In the genomic region with DNA sequence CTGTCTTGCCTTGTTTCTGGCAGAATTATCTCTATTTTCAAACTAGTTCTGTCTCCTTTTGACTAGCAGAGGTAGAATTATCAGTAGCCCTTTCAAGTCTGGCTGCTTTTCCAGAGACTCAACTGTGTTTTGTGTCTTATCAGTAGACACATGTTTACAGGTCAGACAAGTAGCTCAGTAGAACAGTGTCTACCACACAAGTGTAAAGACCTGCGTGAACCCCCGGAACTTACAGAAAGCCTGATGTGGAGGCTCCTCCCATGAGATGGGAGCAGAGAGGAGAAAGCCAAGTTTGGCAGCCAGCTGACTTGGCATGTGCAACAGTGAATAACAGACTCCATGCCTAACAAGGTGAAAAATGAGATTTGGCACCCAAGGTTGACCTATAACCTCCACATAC, we compare ENCODE assay signal across 16 mouse cellular contexts. TPM values are rescaled to one million over a fixed set of nuclear protein-coding genes. Genes with fewer than 3 reads are reported as not detected.
DNase-seq lines count a peak whose midpoint lies in the region; ATAC-seq and TF ChIP-seq lines count a peak whose summit lies in the region.
"Had no signal": no experiment of that assay in that cellular context is flagged by ENCODE, and none has a peak within 500 bp of the region (broad histone marks: within the 10 kb centered on the region; RNA-seq: fewer than 3 reads in every experiment).

No protein-coding gene starts in this region.

- TF ChIP-seq CTCF in thymus, adult 2 months (IDR thresholded peaks at IDR 0.05; ENCODE audit: borderline replicate concordance, control insufficient read depth, extremely low read depth, insufficient read depth, low read length, poor library complexity) = no peak

- H3K4me1 ChIP-seq in neural tube, embryonic 15.5 days = no peaks in the 10 kb centered on the region
- peaks cover 27% of the 10 kb centered on the region for H3K4me1 ChIP-seq in liver, embryonic 12.5 days
- H3K4me1 ChIP-seq in thymus, adult 2 months (replicated peaks; ENCODE audit: control insufficient read depth, insufficient read depth, low read length) = no peaks in the 10 kb centered on the region
- H3K4me1 ChIP-seq in intestine, embryonic 15.5 days (replicated peaks) = no peaks in the 10 kb centered on the region
- H3K4me1 ChIP-seq: limb, embryonic 15.5 days; neural tube, embryonic 13.5 days had no signal

- DNase-seq in heart, adult 11 months = peak; percentile 62
- no peak for DNase-seq in heart, adult 9 months (ENCODE audit: low spot score in 2 of 2)
- DNase-seq in neural tube, embryonic 10.5 days (ENCODE audit: extremely low spot score, low spot score) = peak; percentile 11
- no peak for DNase-seq in thymus, adult 2 months
- no peak for DNase-seq in left cerebral cortex, adult 8-10 months (ENCODE audit: low spot score in 2 of 2)
- DNase-seq: cerebellum, adult 11-12 months; gastrocnemius, adult 2 months; right cerebral cortex, adult 18-20 months; spleen, adult 18-20 months had no signal

- no peaks in the 10 kb centered on the region for H3K9me3 ChIP-seq in neural tube, embryonic 15.5 days (replicated peaks)
- H3K9me3 ChIP-seq in liver, embryonic 12.5 days (replicated peaks) = no peaks in the 10 kb centered on the region
- no peaks in the 10 kb centered on the region for H3K9me3 ChIP-seq in intestine, embryonic 15.5 days
- H3K9me3 ChIP-seq: limb, embryonic 15.5 days had no signal

- no peaks in the 10 kb centered on the region for H3K27me3 ChIP-seq in neural tube, embryonic 15.5 days (replicated peaks)
- no peaks in the 10 kb centered on the region for H3K27me3 ChIP-seq in liver, embryonic 12.5 days (replicated peaks)
- H3K27me3 ChIP-seq in thymus, adult 2 months (ENCODE audit: control insufficient read depth, insufficient read depth, low read length) = no peaks in the 10 kb centered on the region
- H3K27me3 ChIP-seq in intestine, embryonic 15.5 days (replicated peaks) = no peaks in the 10 kb centered on the region
- H3K27me3 ChIP-seq: limb, embryonic 15.5 days; neural tube, embryonic 13.5 days had no signal

- H3K36me3 ChIP-seq in neural tube, embryonic 15.5 days = peaks cover 17% of the 10 kb centered on the region
- H3K36me3 ChIP-seq in liver, embryonic 12.5 days = peaks cover 55% of the 10 kb centered on the region
- peaks cover 5% of the 10 kb centered on the region; the same call in 1 of the 2 replicates for H3K36me3 ChIP-seq in thymus, adult 2 months (ENCODE audit: control insufficient read depth, insufficient read depth, low read length)
- peaks cover 13% of the 10 kb centered on the region for H3K36me3 ChIP-seq in intestine, embryonic 15.5 days

- no peak overlapping the region for H3K4me3 ChIP-seq in neural tube, embryonic 15.5 days (replicated peaks)
- H3K4me3 ChIP-seq in liver, embryonic 12.5 days = no peak overlapping the region
- no peak overlapping the region for H3K4me3 ChIP-seq in thymus, adult 2 months (ENCODE audit: control insufficient read depth, insufficient read depth, low read length)
- H3K4me3 ChIP-seq in intestine, embryonic 15.5 days (replicated peaks) = no peak overlapping the region
- H3K4me3 ChIP-seq: gastrocnemius, adult 2 months; limb, embryonic 15.5 days; neural tube, embryonic 13.5 days had no signal

- H3K9ac ChIP-seq in neural tube, embryonic 15.5 days (replicated peaks) = no peak overlapping the region
- H3K9ac ChIP-seq in liver, embryonic 12.5 days = 0 out of 2 replicates have a peak overlapping the region, but pooled peaks have one; percentile 28
- H3K9ac ChIP-seq in intestine, embryonic 15.5 days = no peak overlapping the region
- H3K9ac ChIP-seq: limb, embryonic 15.5 days; neural tube, embryonic 13.5 days had no signal

- no peak overlapping the region for H3K4me2 ChIP-seq in neural tube, embryonic 15.5 days
- H3K4me2 ChIP-seq in liver, embryonic 12.5 days = peak overlapping the region; percentile 22
- no peak overlapping the region for H3K4me2 ChIP-seq in intestine, embryonic 15.5 days (replicated peaks)
- H3K4me2 ChIP-seq: limb, embryonic 15.5 days; neural tube, embryonic 13.5 days had no signal

- TF ChIP-seq POLR2A in thymus, adult 2 months (IDR thresholded peaks at IDR 0.05; ENCODE audit: control insufficient read depth, extremely low read depth, insufficient read depth, low read length, poor library complexity) = no peak

- ATAC-seq in neural tube, embryonic 15.5 days (ENCODE audit: low FRiP score) = no peak
- peak; percentile 92 for ATAC-seq in liver, embryonic 12.5 days
- no peak for ATAC-seq in intestine, embryonic 15.5 days
- ATAC-seq: forebrain, embryonic 16.5 days had no signal

- H3K27ac ChIP-seq in neural tube, embryonic 15.5 days (replicated peaks) = no peak overlapping the region
- H3K27ac ChIP-seq in liver, embryonic 12.5 days = peak overlapping the region; percentile 87
- no peak overlapping the region for H3K27ac ChIP-seq in thymus, adult 2 months (ENCODE audit: control insufficient read depth, insufficient read depth, low read length)
- H3K27ac ChIP-seq in intestine, embryonic 15.5 days = no peak overlapping the region
- H3K27ac ChIP-seq: gastrocnemius, adult 2 months; limb, embryonic 15.5 days; neural tube, embryonic 13.5 days had no signal

- WGBS in neural tube, embryonic 15.5 days = 87% methylated on average over 2 of the region's 2 CpGs
- 19% methylated on average over 2 of the region's 2 CpGs for WGBS in liver, embryonic 12.5 days (ENCODE audit: insufficient replicate concordance)
- 96% methylated on average over 2 of the region's 2 CpGs for WGBS in thymus, adult 2 months
- WGBS in intestine, embryonic 15.5 days = 80% methylated on average over 2 of the region's 2 CpGs

RNA-seq across cellular contexts. Expression of gene Klrg2, which starts 13.6 kb away (rescaled TPM):
- 0.14 and 0.24 TPM in 2 replicates for polyA plus RNA-seq in neural tube, embryonic 15.5 days (2015; fragmentation: Nextera tagmentation; extraction: Ambion mirVana)
- polyA plus RNA-seq in liver, embryonic 12.5 days (2016; fragmentation: Nextera tagmentation; extraction: Ambion mirVana) = 0.06 and 0.10 TPM in 2 replicates
- polyA plus RNA-seq in thymus, adult 2 months (2012; rRNA removed) = 0.41 and 0.44 TPM in 2 replicates
- total RNA-seq in left cerebral cortex, adult 8-10 months (2022) = under 1 TPM; 0.21 to 0.82 (median 0.46) TPM
- 0.13 and 0.14 TPM in 2 replicates for polyA plus RNA-seq in intestine, embryonic 15.5 days (2015; fragmentation: Nextera tagmentation; extraction: Ambion mirVana)
- polyA plus RNA-seq: forebrain, embryonic 16.5 days had no signal

RNA-seq across cellular contexts. Expression of gene Clec2l, which starts 39.4 kb away (rescaled TPM):
- 25.4 and 40.3 TPM in 2 replicates for polyA plus RNA-seq in neural tube, embryonic 15.5 days (2015; fragmentation: Nextera tagmentation; extraction: Ambion mirVana)
- polyA plus RNA-seq in liver, embryonic 12.5 days (2016; fragmentation: Nextera tagmentation; extraction: Ambion mirVana) = 0.11 and 0.12 TPM in 2 replicates
- 0.67 and 0.93 TPM in 2 replicates for polyA plus RNA-seq in thymus, adult 2 months (2012; rRNA removed)
- total RNA-seq in left cerebral cortex, adult 8-10 months (2022) = 10 to 100 TPM; 53.3 to 64.2 (median 57.4) TPM
- 1.3 and 2.0 TPM in 2 replicates for polyA plus RNA-seq in intestine, embryonic 15.5 days (2015; fragmentation: Nextera tagmentation; extraction: Ambion mirVana)
- total RNA-seq: hematopoietic stem cell, adult 5-6 weeks had no signal

Comparison
In these comparisons a context has a peak if more than half of its experiments do, and no peak if none do; other contexts are left out.
1. DNase-seq: peak in heart, adult 11 months (single experiment) and neural tube, embryonic 10.5 days (single experiment); none in heart, adult 9 months (0 of 2), thymus, adult 2 months (single experiment) and left cerebral cortex, adult 8-10 months (0 of 2).